Mouse (Mus musculus) c-Kit-positive CD71-positive TER-119-negative erythroid progenitor cells, embryonic 14.5 days (primary cell): ENCODE measurements at regions not wholly inside any gene's neighbourhood (a gene's known extent, or its start where the extent isn't known, plus 50 kb on each side); places are given as distances from the start of the nearest gene placed in this dataset.

Experiments
- DNase-seq: peaks from one replicate; pipeline ENCODE4 v3.0.0-alpha.2; 2013; ENCODE audit warnings: low read depth

DNA sequence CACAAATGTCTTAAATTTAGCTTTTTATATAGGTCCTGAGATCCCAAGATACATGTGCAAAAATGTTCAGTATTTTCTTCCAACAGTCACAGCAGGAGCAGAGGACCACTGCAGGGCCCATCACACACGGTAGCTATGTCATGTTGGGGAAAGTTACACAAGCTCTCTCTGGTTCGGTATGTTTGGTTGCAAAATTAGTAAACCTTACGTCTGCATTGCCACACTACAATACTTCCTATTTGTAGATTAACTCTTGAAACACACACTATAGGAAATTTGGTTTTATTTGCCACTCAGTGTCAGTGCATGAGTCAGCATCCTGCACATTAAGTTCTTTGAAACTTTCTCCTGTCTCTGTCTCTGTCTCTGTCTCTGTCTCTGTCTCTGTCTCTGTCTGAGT is 82.0 kb downstream of the Cth start:
- DNase-seq: no peak

- DNase-seq: no peak
Observed at GRCm38 (mm10) chr3:157841164-157841719, 83.6 kb downstream of the Cth start.

- DNase-seq: no peak
Observed at GRCm38 (mm10) chr3:157804307-157804706, 120.6 kb downstream of the Cth start.

DNA sequence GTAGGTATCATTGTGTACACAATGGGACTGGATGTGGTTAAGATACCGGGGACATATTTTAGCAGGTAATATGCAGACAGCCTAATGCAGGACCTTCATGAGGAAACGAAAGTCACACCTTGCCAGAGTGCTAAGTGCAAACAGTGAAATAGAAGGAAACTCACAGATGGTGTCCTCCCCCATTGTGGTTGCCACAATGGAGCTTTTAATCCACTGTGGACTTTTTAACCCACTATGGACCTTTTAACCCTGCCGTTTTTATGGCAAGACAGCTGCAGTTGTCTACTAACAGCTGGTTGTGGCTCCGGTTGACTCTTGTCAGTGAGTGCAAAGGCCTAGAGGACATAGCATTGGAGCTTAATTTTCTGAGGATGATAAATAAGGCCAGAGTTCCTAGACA is 121.5 kb downstream of the Cth start:
- no peak for DNase-seq

DNA sequence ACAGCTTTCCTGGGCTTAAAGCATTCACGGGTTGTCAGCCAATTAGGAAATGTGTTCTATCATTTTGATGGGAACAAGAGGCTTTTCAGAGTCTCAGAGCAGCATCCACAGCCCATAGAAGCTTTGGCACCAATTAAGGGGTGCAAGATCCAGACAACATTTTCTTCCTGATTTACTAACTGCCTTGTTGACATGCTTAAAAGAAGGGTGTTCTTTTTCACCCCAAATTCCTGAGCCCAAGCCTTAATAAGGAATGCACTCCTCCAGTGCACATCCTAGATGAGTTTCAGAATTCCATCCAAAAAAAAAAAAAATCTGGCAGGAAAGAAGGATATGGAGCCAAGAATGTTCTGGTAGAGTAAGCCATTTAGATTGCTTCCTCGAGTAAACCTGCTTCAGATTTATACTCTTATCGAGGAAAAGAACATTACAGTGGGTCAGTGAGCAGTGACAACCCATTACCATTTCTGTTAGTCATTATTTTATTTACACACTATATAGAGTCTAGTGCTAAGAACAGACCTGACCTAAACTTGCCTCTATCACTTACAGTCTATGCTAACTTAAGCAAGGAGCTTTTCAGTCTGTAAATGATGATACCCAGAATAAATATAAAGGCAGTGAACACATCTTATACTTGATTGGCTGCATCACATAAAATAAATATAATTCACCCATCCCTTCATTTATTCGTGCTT is 137.2 kb downstream of the Cth start:
- no peak for DNase-seq

DNA sequence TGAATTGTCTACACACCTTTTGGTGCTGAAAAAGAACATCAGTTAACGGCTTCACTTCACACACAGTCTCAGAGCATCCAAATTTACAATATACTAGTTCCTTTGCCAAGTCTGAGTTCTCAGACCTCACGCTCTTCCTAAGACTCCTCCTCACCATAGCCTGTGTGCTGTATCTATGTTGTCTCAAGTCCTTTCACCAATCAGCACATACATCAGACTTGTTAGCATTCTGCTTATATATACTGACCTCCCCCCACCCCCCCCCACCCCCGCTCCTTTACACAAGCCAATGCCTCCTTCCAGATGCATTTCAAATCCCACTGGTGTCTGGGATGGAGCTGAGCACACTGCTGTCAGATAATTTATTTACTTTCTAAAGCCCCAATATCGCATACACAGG is 143.8 kb downstream of the Cth start:
- no peak for DNase-seq

GRCm38 (mm10) chr3:157777779-157778178 is 147.1 kb downstream of the Cth start:
- DNase-seq: no peak

DNA sequence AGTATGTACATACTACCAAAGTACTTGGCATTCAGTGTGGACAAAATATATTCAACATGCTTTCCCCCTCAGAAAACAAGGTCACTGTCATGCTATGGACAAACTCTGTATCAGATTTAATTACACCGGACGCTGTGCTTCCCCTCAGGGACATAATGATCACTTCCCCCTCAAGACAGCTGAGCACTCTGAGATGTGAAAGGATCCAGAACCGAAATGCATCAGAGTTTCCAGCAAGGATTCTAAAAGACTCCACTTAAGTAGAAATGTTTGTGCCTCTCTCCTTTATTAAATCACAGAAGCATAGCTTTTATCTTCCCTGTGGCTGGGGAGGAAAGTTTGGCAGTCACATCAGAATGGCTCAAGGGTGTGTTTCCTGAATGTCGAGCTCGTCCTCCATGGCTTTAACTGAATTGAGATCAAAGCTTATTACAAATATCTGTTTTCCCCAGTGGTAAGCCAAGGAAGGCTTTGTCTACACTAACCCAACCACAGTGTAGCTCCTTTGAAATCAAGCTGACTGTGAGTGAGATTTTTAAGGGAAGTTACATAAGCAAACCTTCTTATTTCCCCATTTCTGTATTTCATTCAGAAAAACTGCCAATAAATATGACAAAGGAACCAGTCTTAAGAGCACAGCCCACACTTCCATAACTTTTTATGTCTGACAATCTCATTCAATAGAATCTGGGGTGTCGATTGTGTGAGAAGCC is 161.2 kb downstream of the Cth start:
- no peak for DNase-seq

DNA sequence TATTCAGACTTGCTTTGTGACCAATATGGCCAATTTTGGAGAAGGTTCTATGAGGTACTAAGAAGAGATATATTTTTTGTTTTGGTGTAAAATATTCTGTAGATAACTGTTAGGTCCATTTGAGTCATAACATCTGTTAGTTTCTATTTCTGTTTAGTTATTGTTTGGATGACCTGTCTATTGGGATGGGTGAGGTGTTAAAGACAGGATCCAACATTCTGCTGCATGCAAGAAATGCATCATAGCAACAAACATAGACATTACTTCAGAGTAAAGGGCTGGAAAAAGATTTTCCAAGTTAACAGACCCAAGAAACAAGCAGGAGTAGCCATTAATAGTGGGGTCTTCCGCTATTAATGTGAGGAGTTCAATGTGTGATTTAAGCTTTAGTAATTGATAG is 165.0 kb downstream of the Cth start:
- no peak for DNase-seq

DNA sequence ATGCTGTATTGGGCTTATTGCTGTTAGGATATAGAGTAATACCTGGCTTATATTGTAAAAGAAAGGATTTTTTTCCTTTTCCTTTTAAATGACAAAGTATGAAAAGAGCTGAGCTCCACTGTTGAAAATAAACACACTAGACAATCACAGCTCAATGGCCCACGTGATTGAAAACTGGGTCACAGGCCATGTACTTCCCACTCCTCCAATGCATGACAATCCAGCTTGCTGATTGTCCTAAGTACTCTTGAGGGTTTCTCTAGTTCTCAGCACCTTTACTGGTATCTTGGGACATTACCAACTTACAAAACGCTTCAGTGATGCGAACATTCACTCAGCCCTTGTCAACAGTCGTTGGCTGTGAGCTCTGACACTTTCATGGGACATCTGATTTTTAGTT is 170.1 kb downstream of the Cth start:
- no peak for DNase-seq

DNA sequence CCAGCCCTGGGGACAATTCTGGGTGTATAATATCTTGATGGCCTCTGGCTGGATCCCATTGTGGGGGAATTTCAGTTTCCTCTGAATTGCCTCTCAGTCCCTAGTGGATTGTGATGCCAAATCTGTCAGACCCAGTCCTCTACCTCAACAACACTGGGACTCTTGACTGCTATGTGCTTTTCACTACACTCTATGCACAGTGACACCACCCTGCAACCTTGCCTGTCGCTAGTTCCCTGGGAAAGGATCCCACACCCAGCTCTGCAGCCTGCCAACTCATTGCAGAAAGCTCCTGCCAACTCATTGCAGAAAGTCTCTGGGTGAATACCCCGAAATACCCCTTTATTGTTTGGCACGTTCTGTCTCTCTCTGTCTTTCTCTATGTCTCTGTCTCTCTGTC is 174.6 kb downstream of the Cth start:
- DNase-seq: no peak

- no peak for DNase-seq
Observed at GRCm38 (mm10) chr3:157748395-157749037, 176.4 kb downstream of the Cth start.

DNA sequence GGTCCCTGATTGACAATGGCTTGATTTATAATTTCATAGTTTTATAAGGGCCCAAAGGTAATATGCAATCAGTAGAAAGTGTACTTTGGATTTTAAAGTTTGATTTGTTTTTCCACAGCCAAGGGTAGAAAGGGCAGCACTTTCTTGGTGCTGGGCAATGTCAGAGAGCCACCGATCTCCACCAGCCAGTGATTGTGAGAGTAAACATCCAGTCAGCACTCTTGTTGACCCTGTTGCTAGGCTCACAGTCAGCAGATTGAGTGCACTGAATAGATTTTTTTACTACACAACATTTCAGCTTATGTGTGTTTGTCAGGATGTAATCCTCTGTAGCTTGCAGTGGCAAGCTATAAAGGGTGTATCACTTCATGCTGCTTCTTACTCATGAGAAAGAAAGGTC is 176.3 kb downstream of the Ptger3 start:
- no peak for DNase-seq

DNA sequence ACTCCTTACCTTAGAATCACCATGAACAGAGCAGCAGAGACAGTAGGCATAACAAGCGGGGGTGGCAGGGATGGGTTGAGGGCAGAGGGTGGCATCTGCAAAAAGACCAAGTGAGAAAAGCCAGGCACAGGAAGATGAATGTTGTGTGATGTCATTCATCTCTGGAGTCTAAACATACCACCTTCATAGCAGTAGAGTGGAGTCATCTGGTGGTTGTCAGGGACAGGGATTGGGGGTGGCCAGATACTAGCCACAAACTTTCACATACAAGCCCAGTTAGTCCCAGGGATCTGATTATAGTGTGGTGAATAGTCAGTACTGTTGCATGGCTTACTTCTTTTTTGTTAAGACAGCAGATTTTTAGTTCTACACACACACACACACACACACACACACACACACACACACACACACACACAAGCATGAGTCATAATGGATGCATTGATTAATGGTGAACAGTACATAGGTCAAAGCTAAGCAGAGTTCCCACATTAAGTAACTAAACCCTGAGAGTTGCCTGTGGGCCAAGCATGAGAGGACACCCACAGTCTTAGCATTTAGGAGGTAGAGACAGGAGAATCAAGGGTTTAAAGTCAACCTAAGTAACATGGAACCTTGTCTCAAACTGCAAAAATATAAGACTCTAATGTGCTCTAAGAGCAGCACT is 173.1 kb downstream of the Ptger3 start:
- DNase-seq: no peak

DNA sequence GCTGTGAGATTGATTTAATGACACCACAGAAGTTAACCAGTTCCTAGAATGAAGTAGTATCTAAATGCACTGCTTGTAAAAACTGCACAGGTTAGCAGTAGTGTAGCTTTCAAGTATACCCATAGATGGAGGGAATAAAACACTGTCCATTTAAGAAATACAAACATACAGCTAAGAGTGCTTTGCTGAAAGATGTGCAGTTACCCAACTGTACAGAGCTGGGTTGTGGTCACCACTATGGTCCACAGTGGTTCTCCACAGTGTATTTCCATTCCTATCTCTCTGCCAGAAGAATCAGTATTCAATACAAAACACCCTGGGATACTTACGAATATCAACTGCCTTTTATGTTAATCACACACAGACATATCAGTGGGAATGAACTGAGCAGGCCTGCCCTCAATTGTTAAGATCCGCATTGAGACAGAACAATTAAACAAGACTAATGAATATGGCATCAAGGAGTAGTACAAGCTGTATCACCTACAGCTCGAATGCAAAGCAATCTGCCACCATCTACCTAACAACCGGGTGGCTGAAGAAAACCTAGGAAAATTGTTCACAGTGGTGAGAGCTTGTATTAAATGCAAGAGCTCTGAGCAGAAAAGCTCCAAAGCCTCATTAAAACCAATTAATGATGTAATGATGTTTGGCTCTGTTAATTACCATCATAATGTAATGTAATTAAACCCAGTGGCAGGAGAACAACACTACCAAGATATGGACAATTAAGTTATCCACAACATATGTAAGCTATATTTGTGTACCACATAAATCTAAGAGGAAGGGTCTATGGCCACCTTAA is 165.6 kb downstream of the Ptger3 start:
- DNase-seq: no peak

- DNase-seq: no peak
Observed at GRCm38 (mm10) chr3:157729711-157730367, 163.1 kb downstream of the Ptger3 start.

- DNase-seq: no peak
Observed at GRCm38 (mm10) chr3:157724542-157724941, 157.8 kb downstream of the Ptger3 start.

DNA sequence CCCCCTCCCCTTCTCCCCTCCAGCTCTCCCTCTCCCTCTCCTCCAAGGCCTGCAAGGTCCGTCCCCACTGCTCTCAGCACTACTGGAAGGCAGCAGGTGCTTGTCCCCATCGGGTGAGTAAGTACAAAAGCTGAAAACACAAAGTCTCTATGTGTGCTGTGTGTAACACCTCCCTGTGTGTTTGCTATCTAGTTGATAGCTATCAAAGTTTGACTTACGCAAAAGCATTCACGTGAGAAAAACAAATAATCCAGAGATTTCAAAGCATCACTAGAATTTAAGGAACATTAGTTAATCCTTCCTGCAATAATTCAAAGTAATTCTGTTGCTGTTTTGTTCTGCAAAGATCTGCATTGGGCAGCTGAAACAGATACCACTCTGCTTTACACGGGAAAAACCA is 156.5 kb downstream of the Ptger3 start:
- DNase-seq: no peak

DNA sequence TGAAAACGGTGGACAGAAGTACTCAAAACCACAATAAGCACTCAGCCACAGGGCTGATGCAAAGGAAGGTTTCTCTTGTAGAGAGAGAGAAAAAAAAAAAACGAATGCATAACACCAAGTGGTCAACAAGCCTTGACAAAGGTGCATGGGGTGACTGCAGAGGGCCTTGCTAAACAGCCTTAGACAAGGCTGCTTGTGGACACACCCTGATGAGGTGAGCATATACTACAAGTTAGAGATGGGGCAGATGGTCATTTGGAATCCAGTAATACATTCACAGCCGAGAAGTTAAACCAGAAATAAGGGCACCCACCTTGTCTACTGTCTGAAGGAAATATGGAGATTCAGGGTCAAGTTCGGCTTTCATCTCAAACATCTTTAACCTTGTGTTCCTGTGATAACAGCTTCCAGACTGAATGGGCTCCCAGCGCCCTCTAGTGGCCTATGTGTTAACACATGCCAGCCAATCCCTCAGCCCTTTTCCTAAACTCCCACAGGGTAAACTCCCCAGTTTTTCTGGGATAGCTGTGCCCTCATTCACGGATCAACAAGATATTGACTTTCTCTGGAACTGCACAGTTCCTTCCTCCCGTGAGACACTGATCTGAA is 150.7 kb downstream of the Ptger3 start:
- peak; percentile 55 for DNase-seq

GRCm38 (mm10) chr3:157714023-157714422 is 147.3 kb downstream of the Ptger3 start:
- DNase-seq: no peak
